In genomic region chr2:157055721-157056120, GRCm38 (mm10) we compare ENCODE assay signal across 35 mouse cellular contexts. TPM values are rescaled to one million over a fixed set of nuclear protein-coding genes. Genes with fewer than 3 reads are reported as not detected.
DNase-seq lines count a peak whose midpoint lies in the region; ATAC-seq and TF ChIP-seq lines count a peak whose summit lies in the region.
"Had no signal": no experiment of that assay in that cellular context is flagged by ENCODE, and none has a peak within 500 bp of the region (broad histone marks: within the 10 kb centered on the region; RNA-seq: fewer than 3 reads in every experiment).

No protein-coding gene starts in this region.

- TF ChIP-seq CTCF in hindbrain, postnatal 0 days (IDR thresholded peaks at IDR 0.05; ENCODE audit: low read depth) = no peak

- H3K9me3 ChIP-seq in forebrain, embryonic 15.5 days = no peaks in the 10 kb centered on the region
- no peaks in the 10 kb centered on the region for H3K9me3 ChIP-seq in forebrain, embryonic 12.5 days
- no peaks in the 10 kb centered on the region for H3K9me3 ChIP-seq in hindbrain, embryonic 15.5 days
- no peaks in the 10 kb centered on the region for H3K9me3 ChIP-seq in hindbrain, postnatal 0 days (ENCODE audit: low read length)
- no peaks in the 10 kb centered on the region for H3K9me3 ChIP-seq in lung, embryonic 15.5 days
- no peaks in the 10 kb centered on the region for H3K9me3 ChIP-seq in embryonic facial prominence, embryonic 15.5 days (replicated peaks)
- H3K9me3 ChIP-seq: G1E; hindbrain, embryonic 13.5 days; intestine, embryonic 15.5 days; limb, embryonic 13.5 days; neural tube, embryonic 13.5 days had no signal

- H3K27me3 ChIP-seq in forebrain, embryonic 15.5 days = no peaks in the 10 kb centered on the region
- H3K27me3 ChIP-seq in forebrain, embryonic 12.5 days = no peaks in the 10 kb centered on the region
- H3K27me3 ChIP-seq in hindbrain, embryonic 15.5 days = no peaks in the 10 kb centered on the region
- H3K27me3 ChIP-seq in hindbrain, postnatal 0 days (ENCODE audit: insufficient read depth, low read length) = no peaks in the 10 kb centered on the region
- no peaks in the 10 kb centered on the region for H3K27me3 ChIP-seq in lung, embryonic 15.5 days
- no peaks in the 10 kb centered on the region for H3K27me3 ChIP-seq in embryonic facial prominence, embryonic 15.5 days
- H3K27me3 ChIP-seq: CH12.LX; hindbrain, embryonic 13.5 days; intestine, embryonic 15.5 days; limb, embryonic 13.5 days; neural tube, embryonic 13.5 days; Patski had no signal

- no peak for ATAC-seq in forebrain, embryonic 15.5 days (replicated peaks)
- ATAC-seq in forebrain, embryonic 12.5 days (ENCODE audit: low FRiP score) = no peak
- ATAC-seq in hindbrain, embryonic 15.5 days (ENCODE audit: low FRiP score, low read depth) = no peak
- ATAC-seq in hindbrain, postnatal 0 days = no peak
- no peak for ATAC-seq in lung, embryonic 15.5 days (ENCODE audit: borderline replicate concordance, extremely low read depth, low FRiP score, low TSS enrichment)
- ATAC-seq in embryonic facial prominence, embryonic 15.5 days (ENCODE audit: insufficient number of reproducible peaks, low FRiP score, low TSS enrichment, low read depth) = no peak
- ATAC-seq: forebrain, embryonic 14.5 days; intestine, embryonic 15.5 days; Patski had no signal

- H3K4me1 ChIP-seq in forebrain, embryonic 15.5 days = peaks cover 56% of the 10 kb centered on the region
- peaks cover 34% of the 10 kb centered on the region for H3K4me1 ChIP-seq in forebrain, embryonic 12.5 days
- peaks cover 58% of the 10 kb centered on the region for H3K4me1 ChIP-seq in hindbrain, embryonic 15.5 days (replicated peaks)
- peaks cover 23% of the 10 kb centered on the region for H3K4me1 ChIP-seq in hindbrain, postnatal 0 days (ENCODE audit: insufficient read depth, low read length)
- peaks cover 59% of the 10 kb centered on the region for H3K4me1 ChIP-seq in lung, embryonic 15.5 days
- H3K4me1 ChIP-seq in embryonic facial prominence, embryonic 15.5 days = peaks cover 64% of the 10 kb centered on the region

- H3K4me2 ChIP-seq in forebrain, embryonic 15.5 days (replicated peaks) = no peak overlapping the region
- no peak overlapping the region for H3K4me2 ChIP-seq in forebrain, embryonic 12.5 days
- H3K4me2 ChIP-seq in hindbrain, embryonic 15.5 days = no peak overlapping the region
- H3K4me2 ChIP-seq in hindbrain, postnatal 0 days (ENCODE audit: low read depth, low read length) = no peak overlapping the region
- no peak overlapping the region for H3K4me2 ChIP-seq in lung, embryonic 15.5 days
- H3K4me2 ChIP-seq in embryonic facial prominence, embryonic 15.5 days (replicated peaks) = no peak overlapping the region
- H3K4me2 ChIP-seq: hindbrain, embryonic 13.5 days; intestine, embryonic 15.5 days; limb, embryonic 13.5 days; neural tube, embryonic 13.5 days had no signal

- H3K9ac ChIP-seq in forebrain, embryonic 15.5 days (replicated peaks) = no peak overlapping the region
- H3K9ac ChIP-seq in forebrain, embryonic 12.5 days = no peak overlapping the region
- H3K9ac ChIP-seq in hindbrain, embryonic 15.5 days = no peak overlapping the region
- no peak overlapping the region for H3K9ac ChIP-seq in hindbrain, postnatal 0 days (replicated peaks; ENCODE audit: low read length)
- H3K9ac ChIP-seq in lung, embryonic 15.5 days = no peak overlapping the region
- no peak overlapping the region for H3K9ac ChIP-seq in embryonic facial prominence, embryonic 15.5 days
- H3K9ac ChIP-seq: hindbrain, embryonic 13.5 days; intestine, embryonic 15.5 days; limb, embryonic 13.5 days; liver, embryonic 14.5 days; neural tube, embryonic 13.5 days had no signal

- 93% methylated on average over 6 of the region's 6 CpGs for WGBS in forebrain, embryonic 15.5 days
- 91% methylated on average over 6 of the region's 6 CpGs for whole genome bisulfite sequencing in forebrain, embryonic 12.5 days
- WGBS in hindbrain, embryonic 15.5 days = 93% methylated on average over 6 of the region's 6 CpGs
- 79% methylated on average over 6 of the region's 6 CpGs for WGBS in hindbrain, postnatal 0 days
- WGBS in lung, embryonic 15.5 days = 84% methylated on average over 6 of the region's 6 CpGs
- 75% methylated on average over 6 of the region's 6 CpGs for WGBS in embryonic facial prominence, embryonic 15.5 days

- no peak for DNase-seq in hindbrain, postnatal 0 days (ENCODE audit: low spot score)
- no peak for DNase-seq in lung, postnatal 10 days
- DNase-seq in T-cell, adult 2 months (ENCODE audit: low spot score) = no peak
- DNase-seq: adrenal gland, adult 2 months; B cell, adult 2 months; cerebellum, postnatal 10 days; gastrocnemius, postnatal 14 days; kidney, adult 9 months; kidney, postnatal 25 days; midbrain, embryonic 14.5 days; right cerebral cortex, postnatal 4 days; thymus, postnatal 14 days had no signal

- H3K36me3 ChIP-seq in forebrain, embryonic 15.5 days = peaks cover 37% of the 10 kb centered on the region
- peaks cover 76% of the 10 kb centered on the region for H3K36me3 ChIP-seq in forebrain, embryonic 12.5 days (replicated peaks)
- peaks cover 41% of the 10 kb centered on the region for H3K36me3 ChIP-seq in hindbrain, embryonic 15.5 days
- peaks cover 30% of the 10 kb centered on the region for H3K36me3 ChIP-seq in hindbrain, postnatal 0 days (ENCODE audit: insufficient read depth, low read length)
- peaks cover 48% of the 10 kb centered on the region for H3K36me3 ChIP-seq in lung, embryonic 15.5 days
- peaks cover 55% of the 10 kb centered on the region for H3K36me3 ChIP-seq in embryonic facial prominence, embryonic 15.5 days
- H3K36me3 ChIP-seq: G1E had no signal

- H3K27ac ChIP-seq in forebrain, embryonic 15.5 days (replicated peaks) = 0 out of 2 replicates have a peak overlapping the region, but pooled peaks have one; percentile 49
- no peak overlapping the region for H3K27ac ChIP-seq in forebrain, embryonic 12.5 days
- H3K27ac ChIP-seq in hindbrain, embryonic 15.5 days (replicated peaks) = peak overlapping the region; percentile 13; the same call in 1 of the 2 replicates
- H3K27ac ChIP-seq in hindbrain, postnatal 0 days = no peak overlapping the region
- H3K27ac ChIP-seq in lung, embryonic 15.5 days = peak overlapping the region; percentile 86; the same call in 1 of the 2 replicates
- H3K27ac ChIP-seq in embryonic facial prominence, embryonic 15.5 days (replicated peaks) = peak overlapping the region; percentile 88
- H3K27ac ChIP-seq: intestine, embryonic 15.5 days; liver, embryonic 14.5 days had no signal

- H3K4me3 ChIP-seq in forebrain, embryonic 15.5 days = no peak overlapping the region
- H3K4me3 ChIP-seq in forebrain, embryonic 12.5 days (replicated peaks) = no peak overlapping the region
- H3K4me3 ChIP-seq in hindbrain, embryonic 15.5 days = no peak overlapping the region
- H3K4me3 ChIP-seq in hindbrain, postnatal 0 days (ENCODE audit: low read length) = no peak overlapping the region
- no peak overlapping the region for H3K4me3 ChIP-seq in lung, embryonic 15.5 days
- H3K4me3 ChIP-seq in embryonic facial prominence, embryonic 15.5 days (replicated peaks) = no peak overlapping the region
- H3K4me3 ChIP-seq: hindbrain, embryonic 13.5 days; intestine, embryonic 15.5 days; limb, embryonic 13.5 days; myocyte; neural tube, embryonic 13.5 days had no signal

RNA-seq across cellular contexts. Expression of gene Soga1, which starts 23.3 kb away (rescaled TPM):
- polyA plus RNA-seq in forebrain, embryonic 15.5 days (2015; fragmentation: Nextera tagmentation; extraction: Ambion mirVana) = 5.7 and 8.2 TPM in 2 replicates
- polyA plus RNA-seq in forebrain, embryonic 12.5 days (2016; fragmentation: Nextera tagmentation; extraction: Ambion mirVana) = 6.0 and 7.4 TPM in 2 replicates
- polyA plus RNA-seq in hindbrain, embryonic 15.5 days (2015; fragmentation: Nextera tagmentation; extraction: Ambion mirVana) = 5.2 and 6.3 TPM in 2 replicates
- 120 and 151 TPM in 2 replicates for total RNA-seq in hindbrain, postnatal 0 days (2014; rRNA removed)
- polyA plus RNA-seq in hindbrain, postnatal 0 days (2015; fragmentation: Nextera tagmentation; extraction: Ambion mirVana) = 3.5 and 3.6 TPM in 2 replicates
- polyA plus RNA-seq in lung, embryonic 15.5 days (2015; fragmentation: Nextera tagmentation; extraction: Ambion mirVana) = 4.1 and 5.1 TPM in 2 replicates
- 3.5 and 4.4 TPM in 2 replicates for polyA plus RNA-seq in embryonic facial prominence, embryonic 15.5 days (2015; fragmentation: Nextera tagmentation; extraction: Ambion mirVana)

RNA-seq across cellular contexts. Expression of gene Tldc2, which starts 31.1 kb away (rescaled TPM):
- polyA plus RNA-seq in forebrain, embryonic 15.5 days (2015; fragmentation: Nextera tagmentation; extraction: Ambion mirVana) = not detected in 2 replicates
- not detected in 2 replicates for polyA plus RNA-seq in forebrain, embryonic 12.5 days (2016; fragmentation: Nextera tagmentation; extraction: Ambion mirVana)
- polyA plus RNA-seq in hindbrain, embryonic 15.5 days (2015; fragmentation: Nextera tagmentation; extraction: Ambion mirVana) = not detected in 2 replicates
- total RNA-seq in hindbrain, postnatal 0 days (2014; rRNA removed) = not detected in 2 replicates
- 0.43 TPM in 1 of 2 replicates, not detected in the other for polyA plus RNA-seq in hindbrain, postnatal 0 days (2015; fragmentation: Nextera tagmentation; extraction: Ambion mirVana)
- polyA plus RNA-seq in lung, embryonic 15.5 days (2015; fragmentation: Nextera tagmentation; extraction: Ambion mirVana) = not detected in 2 replicates
- polyA plus RNA-seq in embryonic facial prominence, embryonic 15.5 days (2015; fragmentation: Nextera tagmentation; extraction: Ambion mirVana) = not detected in 2 replicates
- total RNA-seq: adrenal gland, adult 2 months; CH12.LX; G1E; gastrocnemius, postnatal 14 days; heart, adult 8-10 months; layer of hippocampus, adult 8-10 months; left cerebral cortex, postnatal 14 days; megakaryocyte-erythroid progenitor cell, adult 5-6 weeks had no signal
- polyA plus RNA-seq: cortical plate, adult 2 months; embryonic facial prominence, embryonic 11.5 days; forebrain, embryonic 14.5 days; G1E; heart, postnatal 0 days; hindbrain, embryonic 13.5 days; intestine, embryonic 15.5 days; limb, embryonic 13.5 days; liver, embryonic 14.5 days; midbrain, embryonic 14.5 days; myocyte; neural tube, embryonic 13.5 days; stomach, embryonic 14.5 days had no signal

RNA-seq across cellular contexts. Expression of gene Dsn1, which starts 48.8 kb away (rescaled TPM):
- polyA plus RNA-seq in forebrain, embryonic 15.5 days (2015; fragmentation: Nextera tagmentation; extraction: Ambion mirVana) = 21.7 and 23.1 TPM in 2 replicates
- 53.4 and 53.7 TPM in 2 replicates for polyA plus RNA-seq in forebrain, embryonic 12.5 days (2016; fragmentation: Nextera tagmentation; extraction: Ambion mirVana)
- polyA plus RNA-seq in hindbrain, embryonic 15.5 days (2015; fragmentation: Nextera tagmentation; extraction: Ambion mirVana) = 11.0 and 13.2 TPM in 2 replicates
- total RNA-seq in hindbrain, postnatal 0 days (2014; rRNA removed) = 6.3 and 9.5 TPM in 2 replicates
- 11.9 and 12.7 TPM in 2 replicates for polyA plus RNA-seq in hindbrain, postnatal 0 days (2015; fragmentation: Nextera tagmentation; extraction: Ambion mirVana)
- 39.0 and 40.9 TPM in 2 replicates for polyA plus RNA-seq in lung, embryonic 15.5 days (2015; fragmentation: Nextera tagmentation; extraction: Ambion mirVana)
- polyA plus RNA-seq in embryonic facial prominence, embryonic 15.5 days (2015; fragmentation: Nextera tagmentation; extraction: Ambion mirVana) = 27.5 and 28.2 TPM in 2 replicates

Comparison
In these comparisons a context has a peak if more than half of its experiments do, and no peak if none do; other contexts are left out.
1. H3K27ac ChIP-seq: peak in forebrain, embryonic 15.5 days (single experiment), hindbrain, embryonic 15.5 days (single experiment), lung, embryonic 15.5 days (single experiment) and embryonic facial prominence, embryonic 15.5 days (single experiment); none in forebrain, embryonic 12.5 days (single experiment) and hindbrain, postnatal 0 days (single experiment).